Mouse (Mus musculus) ES-E14 (cell line): Measurements from ENCODE around the gene 1700080E11Rik. TPM values are rescaled to one million over a fixed set of nuclear protein-coding genes. Genes with fewer than 3 reads are reported as not detected.

Source experiments
- DNase-seq: peaks from one replicate; pipeline ENCODE4 v3.0.0-alpha.2; 2013; ENCODE audit warnings: low read depth, low spot score
- H3K27ac ChIP-seq: 2 replicates; pipeline ENCODE4 v1.5.1; 2012; ENCODE audit warnings: low read depth, mild to moderate bottlenecking, low read length, moderate library complexity, mixed read lengths; ENCODE audit not compliant: poor library complexity, insufficient read depth, severe bottlenecking
- H3K36me3 ChIP-seq: 2 replicates; pipeline ENCODE4 v1.6.1; 2012; ENCODE audit warnings: mild to moderate bottlenecking, low read length, moderate library complexity, mixed read lengths; ENCODE audit not compliant: control insufficient read depth, poor library complexity, insufficient read depth, severe bottlenecking
- H3K4me1 ChIP-seq, 2 experiments: fragments of 150-350 bp in 1 of 2; sonication (generic) in 1 of 2; 2 replicates each; pipeline ENCODE4 v1.6.1; 2012; ENCODE audit warnings: low read length in 2 of 2, mild to moderate bottlenecking in 1 of 2, mixed read lengths in 1 of 2; ENCODE audit not compliant: control insufficient read depth in 2 of 2, insufficient read depth in 2 of 2, poor library complexity in 1 of 2
- H3K4me3 ChIP-seq, 2 experiments: fragments of 150-350 bp in 1 of 2; sonication (generic) in 1 of 2; 2 replicates each; pipeline ENCODE4 v1.5.1; 2012; ENCODE audit warnings: low read length in 2 of 2, low read depth in 1 of 2, mild to moderate bottlenecking in 1 of 2, mixed read lengths in 1 of 2; ENCODE audit not compliant: insufficient read depth in 1 of 2, poor library complexity in 1 of 2, severe bottlenecking in 1 of 2
- H3K9ac ChIP-seq: 2 replicates; pipeline ENCODE4 v1.6.1; 2012; ENCODE audit warnings: low read depth, mild to moderate bottlenecking, low read length, mixed read lengths; ENCODE audit not compliant: poor library complexity, insufficient read depth, severe bottlenecking
- H3K9me3 ChIP-seq: fragments of 150-350 bp; sonication (generic); 2 replicates; pipeline ENCODE4 v1.6.1; 2012; ENCODE audit warnings: low read depth, mild to moderate bottlenecking, low read length; ENCODE audit not compliant: control insufficient read depth, insufficient read depth
- CHD2 ChIP-seq: IDR thresholded peaks from 2 replicates; pipeline ENCODE4 v1.6.1; 2014; ENCODE audit warnings: mild to moderate bottlenecking, low read depth, low read length, inconsistent platforms
- HCFC1 ChIP-seq: IDR thresholded peaks from 2 replicates; pipeline ENCODE4 v1.6.1; 2012; ENCODE audit warnings: low read length, inconsistent platforms, borderline replicate concordance; ENCODE audit not compliant: insufficient read depth
- MAFK ChIP-seq: IDR thresholded peaks from 2 replicates; pipeline ENCODE4 v1.6.1; 2014; ENCODE audit warnings: mild to moderate bottlenecking, low read depth, low read length, inconsistent platforms; ENCODE audit not compliant: insufficient read depth
- ZC3H11A ChIP-seq: IDR thresholded peaks from 2 replicates; pipeline ENCODE4 v1.6.1; 2012; ENCODE audit warnings: low read depth, mild to moderate bottlenecking, inconsistent platforms, low read length, borderline replicate concordance
- ZNF384 ChIP-seq: IDR thresholded peaks from 2 replicates; pipeline ENCODE4 v1.6.1; 2012; ENCODE audit warnings: low read depth, low read length, inconsistent platforms
- in situ Hi-C, 2 experiments: fragments of 600-800 bp; cut with MboI; formaldehyde crosslinking; loops; one replicate each; pipeline ENCODE4 v1.15.1; 2025; ENCODE audit warnings: low sequenced_read_pairs in 2 of 2, inconsistent platforms in 1 of 2; ENCODE audit not compliant: unreplicated experiment in 2 of 2
- total RNA-seq: library from RNA; depleted of rRNA; stranded (reverse); fragments of 300-350 nt; gene quantifications from 2 replicates; pipeline ENCODE4 v1.2.3, GENCODE M21; 2012; rRNA removed

The 1700080E11Rik gene
- total RNA-seq, 1 experiment: not detected

DNA sequence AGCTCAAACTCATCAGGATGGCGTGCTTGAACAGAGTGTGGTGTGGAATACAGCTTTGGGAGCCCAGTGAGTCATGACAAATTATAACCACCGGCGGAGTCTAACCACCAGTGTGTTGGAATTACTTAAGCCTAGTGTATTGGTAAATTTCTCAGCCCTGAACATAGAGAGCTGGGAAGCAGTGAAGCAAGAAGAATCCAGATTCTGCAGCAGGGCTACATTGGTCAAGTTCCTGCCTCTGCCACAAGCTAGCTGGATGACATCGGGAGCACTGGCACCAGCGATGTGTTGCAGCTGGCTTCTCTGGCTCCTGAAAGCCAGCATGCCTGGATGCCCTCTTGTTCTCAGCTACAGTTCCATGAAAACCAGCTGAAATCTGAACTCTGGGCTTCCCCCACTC lies 41.0 kb downstream of the 1700080E11Rik start:
- Histone ChIP-seq H3K9me3 (no peaks in the 10 kb centered on the region), H3K4me1 (no peaks in the 10 kb centered on the region), H3K9ac (no peak overlapping the region), H3K27ac (no peak overlapping the region), H3K4me3 (no peak overlapping the region), H3K36me3 (no peaks in the 10 kb centered on the region)
- DNase-seq: no peak
- in situ Hi-C loops: no loop called here
- TF ChIP-seq ZC3H11A (no peak), CHD2 (no peak), HCFC1 (no peak), ZNF384 (no peak), MAFK (no peak)

DNA sequence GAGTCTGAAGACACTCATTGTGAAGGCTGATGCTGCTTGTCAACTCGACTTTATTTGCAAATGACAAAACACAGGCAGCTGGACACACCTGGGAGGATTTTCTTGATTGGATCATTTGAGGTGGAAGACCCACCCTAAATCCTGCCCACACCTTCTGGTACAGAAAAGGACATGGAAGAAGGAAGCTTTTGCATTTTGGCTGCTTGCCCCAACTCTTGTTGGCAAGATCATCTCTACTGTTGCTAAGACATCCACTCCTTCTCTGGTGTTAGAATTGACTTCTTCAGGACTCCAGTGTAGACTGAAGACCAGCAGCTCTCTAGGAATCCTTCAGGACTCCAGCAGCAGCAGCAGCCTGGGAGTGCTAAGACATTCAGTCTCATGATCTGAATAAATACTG lies 43.0 kb downstream of the 1700080E11Rik start:
- Histone ChIP-seq H3K36me3 (no peaks in the 10 kb centered on the region), H3K4me1 (no peaks in the 10 kb centered on the region), H3K4me3 (no peak overlapping the region), H3K9me3 (no peaks in the 10 kb centered on the region), H3K27ac (no peak overlapping the region), H3K9ac (no peak overlapping the region)
- TF ChIP-seq ZNF384 (no peak), MAFK (no peak), HCFC1 (no peak), CHD2 (no peak), ZC3H11A (no peak)
- no peak for DNase-seq
- in situ Hi-C loops: no loop called here

DNA sequence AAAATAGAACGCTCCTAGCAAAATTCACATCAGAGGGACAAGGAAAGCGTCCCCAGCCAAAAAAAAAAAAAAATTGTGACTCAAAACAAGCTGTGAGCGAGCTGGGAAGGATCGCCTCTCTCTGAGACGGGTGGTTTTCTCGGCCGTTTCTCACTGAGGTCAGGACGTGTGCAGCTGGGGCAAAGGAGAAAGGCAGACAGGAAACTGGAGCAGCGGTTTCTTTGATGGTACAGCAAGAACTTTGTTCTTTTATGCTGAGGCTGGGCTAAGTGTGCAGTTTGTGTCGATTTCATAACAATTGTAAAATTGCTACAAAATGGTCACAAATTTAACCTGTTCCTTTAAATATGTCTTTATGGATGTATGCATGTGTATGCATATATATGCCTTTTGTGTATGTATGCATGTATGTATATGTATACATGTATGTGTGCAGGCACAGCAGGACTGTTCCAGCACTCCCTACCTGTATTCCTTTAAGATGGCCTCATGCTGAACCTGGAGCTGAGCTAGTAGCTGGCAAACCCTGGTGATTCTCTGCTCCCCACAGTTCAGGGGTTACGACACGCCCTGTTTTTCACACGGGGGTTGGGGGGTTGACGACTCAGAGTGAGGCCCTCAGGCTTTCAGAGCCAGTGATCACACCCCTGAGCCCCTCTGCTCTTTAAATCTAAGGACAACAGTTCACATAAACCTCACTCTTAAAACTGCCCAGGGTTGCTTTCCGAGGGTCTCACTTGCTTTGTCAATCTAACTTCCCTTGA lies 43.9 kb downstream of the 1700080E11Rik start:
- TF ChIP-seq CHD2 (no peak), ZNF384 (no peak), HCFC1 (no peak), MAFK (no peak), ZC3H11A (no peak)
- no peak for DNase-seq
- no peak overlapping the region for H3K27ac ChIP-seq
- H3K36me3 ChIP-seq: no peaks in the 10 kb centered on the region
- H3K4me1 ChIP-seq: no peaks in the 10 kb centered on the region
- in situ Hi-C loops: no loop called here
- no peak overlapping the region for H3K9ac ChIP-seq
- H3K9me3 ChIP-seq: no peaks in the 10 kb centered on the region
- H3K4me3 ChIP-seq: no peak overlapping the region

Other genes starting within 250 kb of the 1700080E11Rik start
- 77.1 and 78.6 TPM in 2 replicates for gene Mrpl3, start 91.9 kb downstream of the 1700080E11Rik start, total RNA-seq
- gene Nudt16, start 13.3 kb downstream of the 1700080E11Rik start, total RNA-seq: 2.4 and 2.6 TPM in 2 replicates